Mouse (Mus musculus) gastrocnemius, postnatal 4 days (tissue): ENCODE measurements around the gene Olfr59. TPM values are rescaled to one million over a fixed set of nuclear protein-coding genes. Genes with fewer than 3 reads are reported as not detected.

Experiments used
- DNase-seq, 2 experiments: peaks; one replicate each; pipeline ENCODE4 v3.0.0; 2021 to 2022; ENCODE audit warnings: low spot score in 2 of 2, mixed read lengths in 2 of 2
- long read RNA-seq, 2 experiments: library from polyadenylated mRNA; stranded (forward); transcript quantifications; one replicate each; pipeline ENCODE4 v2.0.0; 2021
- total RNA-seq, 2 experiments: library from RNA; stranded (reverse); gene quantifications; 2 replicates each; pipeline ENCODE4 v1.2.3; 2021

Olfr59 gene
- not detected for total RNA-seq
- long read RNA-seq, experiment 1 = 0 reads
- long read RNA-seq, experiment 2 = 0 reads

- no peak for DNase-seq
Observed at GRCm38 (mm10) chr11:74283436-74283835, at the start of gene Olfr59. Gene Olfr59, plus strand, starts transcription at chr11:74283736.

GRCm38 (mm10) chr11:74241201-74241600 lies 42.3 kb upstream of the Olfr59 start:
- DNase-seq = no peak

DNA sequence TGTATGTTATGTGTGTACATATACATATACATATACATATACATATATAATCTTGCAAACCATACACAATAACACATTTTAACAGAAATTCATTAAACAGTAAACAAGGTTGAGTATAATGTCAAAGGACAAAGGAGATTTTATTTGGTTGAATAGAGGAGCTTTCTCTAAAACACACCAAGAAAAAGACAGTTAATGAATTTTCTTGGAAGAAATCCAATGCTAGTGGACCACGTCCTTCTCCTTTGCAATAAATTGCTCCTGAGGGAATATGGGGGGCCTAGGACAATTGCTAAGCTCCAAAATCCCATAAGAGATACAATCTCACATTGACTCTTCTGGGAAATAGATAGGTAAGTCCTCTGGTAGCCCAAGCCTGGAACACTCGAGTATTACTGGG lies 24.0 kb upstream of the Olfr59 start, which contains the start of gene Olfr406:
Olfr406 (plus strand) TSS at position 301 of the 400 bp plus-strand sequence.
- no peak for DNase-seq

DNA sequence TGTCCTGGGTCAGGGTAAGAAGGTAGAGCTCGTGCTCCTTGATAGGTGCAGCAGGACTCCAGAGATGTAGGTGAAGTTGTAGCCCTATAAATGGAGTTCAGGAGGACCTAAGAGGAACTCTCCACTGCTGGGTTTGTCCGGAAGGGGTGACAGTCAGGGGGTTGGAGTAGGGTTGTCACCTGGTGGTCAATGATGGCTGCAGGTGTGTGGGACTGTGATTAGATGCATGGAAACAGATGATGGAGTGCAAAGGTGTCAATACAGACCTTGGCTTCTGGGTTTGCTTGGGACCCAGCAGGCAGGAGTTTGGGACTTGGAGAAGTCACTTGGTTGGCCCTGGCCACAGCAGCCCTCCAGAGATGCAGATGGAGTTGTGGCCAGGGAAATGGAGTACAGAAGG lies 3.7 kb downstream of the Olfr59 start:
- DNase-seq = no peak

DNA sequence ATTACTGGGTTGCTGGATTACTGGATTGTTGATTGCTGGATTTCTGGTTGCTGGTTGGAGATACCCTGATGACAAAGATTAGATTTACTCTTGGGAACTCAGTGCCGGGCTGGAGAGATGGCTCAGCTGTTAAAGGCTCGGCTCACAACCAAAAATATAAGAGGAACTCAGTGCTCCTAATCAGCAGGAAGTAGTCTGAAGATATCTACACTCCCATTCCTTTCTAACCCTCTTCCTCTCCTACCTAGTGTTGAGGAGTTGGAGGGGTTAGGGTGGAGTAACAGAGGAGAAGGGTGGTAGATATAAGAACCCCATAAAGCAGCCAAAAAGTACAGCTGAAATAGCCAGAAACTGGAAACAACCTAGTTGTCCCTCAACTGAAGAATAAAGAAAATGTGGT lies 42.5 kb downstream of the Olfr59 start:
- DNase-seq = no peak

GRCm38 (mm10) chr11:74328781-74329180 lies 45.2 kb downstream of the Olfr59 start:
- DNase-seq = no peak

DNA sequence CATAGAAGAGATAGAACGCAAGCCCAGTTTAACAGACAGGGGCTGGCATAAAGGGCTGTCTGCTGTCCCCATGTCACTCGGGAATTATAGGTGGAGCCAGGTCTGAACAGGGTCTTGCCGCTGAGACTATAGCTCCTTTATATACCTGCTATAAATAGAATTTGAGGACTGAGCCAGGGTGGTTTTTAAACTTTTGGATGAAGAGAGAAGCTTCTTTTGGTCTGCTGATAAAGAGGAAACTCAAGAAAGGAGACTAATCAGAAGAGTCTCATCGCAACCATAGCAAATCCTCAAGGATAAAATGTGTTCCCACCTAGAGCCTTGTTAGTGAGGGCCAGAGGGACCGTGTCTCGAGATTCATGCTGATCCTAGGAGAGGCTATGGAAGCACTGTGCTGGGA lies 54.4 kb downstream of the Olfr59 start, which contains the start of gene Olfr410:
Olfr410 (minus strand) TSS at position 101 of the 400 bp plus-strand sequence.
- no peak for DNase-seq

Other genes starting within 250 kb of the Olfr59 start
- gene Olfr139, start 227.2 kb upstream of the Olfr59 start, total RNA-seq = not detected
- not detected for gene Olfr399, start 227.1 kb upstream of the Olfr59 start, total RNA-seq
- not detected for gene Zfp616, start 213.8 kb upstream of the Olfr59 start, total RNA-seq
- not detected for gene Olfr401, start 170.0 kb upstream of the Olfr59 start, total RNA-seq
- gene Olfr402, start 130.2 kb upstream of the Olfr59 start, total RNA-seq = not detected
- gene Olfr403, start 97.5 kb upstream of the Olfr59 start, total RNA-seq = not detected
- not detected for gene Olfr43, start 72.4 kb upstream of the Olfr59 start, total RNA-seq
- gene Olfr406, start 23.9 kb upstream of the Olfr59 start, total RNA-seq = not detected
- gene Olfr410, start 54.3 kb downstream of the Olfr59 start, total RNA-seq = not detected
- not detected for gene Olfr411, start 68.9 kb downstream of the Olfr59 start, total RNA-seq
- gene Olfr412, start 78.3 kb downstream of the Olfr59 start, total RNA-seq = not detected